Mouse (Mus musculus): ENCODE data around the gene Donson.
A peak's percentile ranks its signal among the peaks of the same experiment; 100 is the strongest.

The Donson gene

DNA sequence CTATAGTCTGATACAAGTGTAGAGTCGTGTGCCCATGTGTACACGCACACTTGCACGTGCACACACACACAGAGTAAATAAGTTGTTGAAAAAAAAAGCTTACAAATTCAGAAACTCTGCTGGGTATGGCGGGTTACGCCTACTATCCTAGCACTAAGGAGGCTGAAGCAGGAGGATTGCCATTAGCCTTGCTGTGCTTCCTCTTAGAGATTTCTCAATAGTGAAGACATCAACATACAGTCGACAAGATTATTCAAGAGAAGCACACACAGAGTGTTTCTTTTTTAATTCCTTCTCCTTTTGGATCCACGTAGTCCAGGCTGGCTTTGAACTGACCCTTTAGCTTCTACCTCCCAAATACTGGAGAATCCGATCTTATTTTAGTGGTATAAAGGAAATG, 48.4 kb downstream of the Donson start:
- no peak for DNase-seq (ENCODE audit: low spot score)

DNA sequence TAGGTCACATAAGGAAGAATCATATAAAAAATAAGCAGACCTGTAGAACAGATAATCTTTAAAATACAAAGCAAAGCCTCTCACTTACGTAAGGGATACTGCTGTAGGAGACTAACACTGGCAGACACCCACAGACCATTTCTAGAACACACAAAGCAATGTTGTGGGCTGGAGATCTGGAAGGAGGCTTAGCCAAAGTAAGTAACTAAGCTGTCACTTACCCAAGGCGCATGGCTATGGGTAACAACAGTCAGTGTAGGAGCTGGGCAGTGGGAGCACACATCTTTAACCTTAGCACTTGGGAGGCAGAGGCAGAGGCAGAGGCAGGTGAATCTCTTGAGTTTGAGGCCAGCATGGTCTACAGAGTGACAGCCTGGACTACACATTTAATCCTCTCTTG, 48.9 kb downstream of the Donson start:
- DNase-seq (ENCODE audit: low spot score): no peak

DNA sequence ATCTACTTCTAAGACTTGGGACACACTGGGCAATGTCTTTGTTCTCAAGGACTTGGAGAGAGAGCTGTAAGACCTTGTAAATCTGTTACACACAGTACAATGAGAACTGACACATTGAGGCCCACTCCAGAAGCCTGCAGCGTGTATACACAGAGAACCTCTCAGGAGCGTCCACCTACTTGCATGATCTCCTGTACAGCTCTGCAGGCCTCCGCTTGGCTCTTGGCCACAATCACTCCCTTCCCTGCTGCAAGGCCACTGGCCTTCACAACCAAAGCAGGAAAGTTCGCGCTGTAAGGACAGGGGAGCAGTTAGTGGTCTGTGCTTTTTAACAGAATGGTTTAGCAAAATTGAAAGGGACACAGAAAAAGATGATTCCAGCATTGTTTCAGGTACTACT, 49.4 kb downstream of the Donson start:
- peak; percentile 87 for DNase-seq (ENCODE audit: low spot score)

GRCm38 (mm10) chr16:91633641-91634040, 54.9 kb downstream of the Donson start:
- no peak for DNase-seq (ENCODE audit: low spot score)

DNA sequence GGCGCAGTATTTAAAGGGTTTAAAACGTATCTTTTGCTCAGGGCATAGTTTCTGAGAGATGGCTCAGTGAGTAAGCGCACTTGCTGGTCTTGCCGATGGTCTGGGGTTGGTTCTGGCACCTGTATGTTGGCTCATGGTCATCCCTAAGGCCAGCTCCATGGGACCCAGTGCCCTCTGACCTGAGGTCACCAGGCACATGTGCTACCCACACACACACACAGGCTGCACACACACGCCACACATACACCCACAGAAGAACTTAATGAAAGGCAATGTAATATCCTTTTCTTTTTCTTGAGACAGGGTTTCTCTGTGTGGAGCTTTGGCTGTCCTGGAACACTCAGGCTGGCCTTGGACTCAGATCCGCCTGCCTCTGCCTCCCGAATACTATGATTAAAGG, 55.6 kb downstream of the Donson start:
- no peak for DNase-seq (ENCODE audit: low spot score)

DNA sequence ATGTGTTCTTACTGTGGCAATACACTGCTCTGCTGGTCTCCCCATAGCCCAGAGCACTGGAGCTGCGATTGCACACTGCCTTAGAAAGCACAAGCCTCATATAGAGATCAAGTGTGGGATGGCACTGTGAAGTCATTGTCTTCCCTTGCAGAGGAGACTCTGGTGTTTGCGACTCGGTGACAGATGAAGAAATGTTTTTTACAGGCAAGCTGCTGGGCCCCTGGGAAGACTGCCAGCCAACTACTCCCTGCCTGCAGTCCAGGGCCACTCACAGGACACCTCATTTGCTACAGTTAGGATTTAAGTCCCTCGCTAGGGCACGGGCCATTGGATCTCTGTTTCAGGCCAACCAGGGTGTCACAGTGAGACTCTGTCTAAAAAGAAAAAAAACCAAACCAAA, 56.1 kb downstream of the Donson start:
- peak; percentile 77 for DNase-seq (ENCODE audit: low spot score)

- no peak for DNase-seq (ENCODE audit: low spot score)
Observed at GRCm38 (mm10) chr16:91630584-91630983, 58.0 kb downstream of the Donson start.

GRCm38 (mm10) chr16:91629749-91630148, 58.8 kb downstream of the Donson start:
- DNase-seq (ENCODE audit: low spot score): no peak

DNA sequence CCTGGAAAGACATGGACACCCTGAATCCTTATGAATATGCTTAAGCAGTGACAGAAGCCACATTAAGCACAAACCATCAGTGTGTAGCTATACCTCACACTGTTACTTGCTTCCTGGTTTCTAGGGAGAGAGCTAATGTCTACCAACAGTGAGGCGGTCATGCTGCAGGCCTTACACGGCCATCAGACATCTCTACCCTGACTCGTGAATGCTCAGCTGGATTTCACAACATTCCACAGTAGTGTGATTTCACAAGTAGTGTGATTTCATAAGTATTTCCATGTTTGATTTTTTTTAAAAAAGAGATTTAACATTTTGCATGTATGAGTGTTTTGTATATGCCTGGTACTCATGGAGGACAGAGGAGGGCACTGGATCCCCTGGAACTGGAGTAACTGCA, 59.9 kb downstream of the Donson start:
- DNase-seq (ENCODE audit: low spot score): no peak

- no peak for DNase-seq (ENCODE audit: low spot score)
Observed at GRCm38 (mm10) chr16:91627831-91628230, 60.7 kb downstream of the Donson start.

Measured in testis, postnatal 14 days (tissue).